Mouse (Mus musculus) CH12.LX (cell line): ENCODE measurements around the gene Lrmda. TPM values are rescaled to one million over a fixed set of nuclear protein-coding genes. Genes with fewer than 3 reads are reported as not detected.

Source experiments
- DNase-seq: peaks from one replicate; pipeline ENCODE4 v3.0.0-alpha.2; 2013; ENCODE audit errors: extremely low read depth
- H3K27ac ChIP-seq: 2 replicates; pipeline ENCODE4 v1.5.1; 2012; ENCODE audit warnings: low read depth, mild to moderate bottlenecking, control low read depth, moderate library complexity; ENCODE audit not compliant: insufficient read depth
- H3K27me3 ChIP-seq: replicated peaks from 2 replicates; pipeline ENCODE3; 2012; ENCODE audit warnings: inconsistent platforms
- H3K36me3 ChIP-seq, 2 experiments: replicated peaks in 1 of 2; 2 replicates each; pipeline versions ENCODE3 to v1.6.1; 2012; ENCODE audit warnings: inconsistent platforms in 1 of 2, low read length in 1 of 2, mild to moderate bottlenecking in 1 of 2, mixed read lengths in 1 of 2, moderate library complexity in 1 of 2; ENCODE audit not compliant: control insufficient read depth in 1 of 2, insufficient read depth in 1 of 2
- H3K4me1 ChIP-seq, 2 experiments: 2 replicates each; pipeline ENCODE4 v1.6.1; 2012; ENCODE audit warnings: inconsistent platforms in 1 of 2, moderate library complexity in 1 of 2; ENCODE audit not compliant: insufficient read depth in 2 of 2, control insufficient read depth in 1 of 2
- H3K4me2 ChIP-seq: 2 replicates; pipeline ENCODE4 v1.6.1; 2012; ENCODE audit warnings: low read depth, mild to moderate bottlenecking, control low read depth; ENCODE audit not compliant: poor library complexity, insufficient read depth, severe bottlenecking
- H3K4me3 ChIP-seq, 3 experiments: fragments of 150-350 bp in 1 of 3; sonication (generic) in 1 of 3; replicated peaks in 1 of 3; 2 replicates each; pipeline versions ENCODE3 to v1.5.1; 2011 to 2012; ENCODE audit warnings: low read depth in 2 of 3, low read length in 2 of 3, mild to moderate bottlenecking in 2 of 3, moderate library complexity in 2 of 3, control low read depth in 1 of 3, improper control_type of control experiment in 1 of 3, inconsistent platforms in 1 of 3, mixed read lengths in 1 of 3; ENCODE audit not compliant: poor library complexity in 1 of 3
- H3K79me2 ChIP-seq: replicated peaks from 2 replicates; pipeline ENCODE4 v1.6.1; 2012; ENCODE audit warnings: mild to moderate bottlenecking, moderate library complexity; ENCODE audit not compliant: control insufficient read depth, poor library complexity, insufficient read depth, severe bottlenecking; ENCODE audit errors: extremely low read depth
- H3K9ac ChIP-seq: 2 replicates; pipeline ENCODE4 v1.6.1; 2012; ENCODE audit warnings: low read depth, mild to moderate bottlenecking, control low read depth, moderate library complexity; ENCODE audit not compliant: insufficient read depth
- H3K9me3 ChIP-seq: replicated peaks from 2 replicates; pipeline ENCODE3; 2012; ENCODE audit warnings: low read length, inconsistent platforms, mixed read lengths
- BHLHE40 ChIP-seq: IDR thresholded peaks from 2 replicates; pipeline ENCODE4 v1.6.1; 2011; ENCODE audit warnings: mild to moderate bottlenecking, low read depth, low read length, improper control_type of control experiment
- CHD2 ChIP-seq: IDR thresholded peaks from 2 replicates; pipeline ENCODE4 v1.6.1; 2011; ENCODE audit warnings: low read length, improper control_type of control experiment
- CTCF ChIP-seq, 2 experiments: IDR thresholded peaks in 1 of 2; conservative IDR thresholded peaks in 1 of 2; 2 replicates each; pipeline ENCODE4 v1.5.1; 2011 to 2012; ENCODE audit warnings: low read depth in 2 of 2, low read length in 2 of 2, improper control_type of control experiment in 1 of 2, inconsistent platforms in 1 of 2, mild to moderate bottlenecking in 1 of 2, moderate library complexity in 1 of 2
- ELF1 ChIP-seq: IDR thresholded peaks from 2 replicates; pipeline ENCODE4 v1.6.1; 2014; ENCODE audit warnings: low read depth, mild to moderate bottlenecking, inconsistent platforms, low read length, improper control_type of control experiment
- HCFC1 ChIP-seq: IDR thresholded peaks from 2 replicates; pipeline ENCODE4 v1.6.1; 2012; ENCODE audit warnings: low read depth, mild to moderate bottlenecking, inconsistent platforms, low read length, improper control_type of control experiment
- KAT2A ChIP-seq: IDR thresholded peaks from 2 replicates; pipeline ENCODE4 v1.6.1; 2012; ENCODE audit warnings: low read length, improper control_type of control experiment, inconsistent platforms; ENCODE audit not compliant: insufficient replicate concordance
- MEF2A ChIP-seq: IDR thresholded peaks from 2 replicates; pipeline ENCODE4 v1.6.1; 2014; ENCODE audit warnings: low read depth, mild to moderate bottlenecking, inconsistent platforms, low read length, improper control_type of control experiment, borderline replicate concordance
- MXI1 ChIP-seq: IDR thresholded peaks from 2 replicates; pipeline ENCODE4 v1.6.1; 2011; ENCODE audit warnings: mild to moderate bottlenecking, low read depth, low read length, improper control_type of control experiment
- MYC ChIP-seq: IDR thresholded peaks from 2 replicates; pipeline ENCODE4 v1.6.1; 2011; ENCODE audit warnings: low read depth, mild to moderate bottlenecking, improper control_type of control experiment, low read length
- POLR2A ChIP-seq: IDR thresholded peaks from 2 replicates; pipeline ENCODE4 v1.6.1; 2011; ENCODE audit warnings: low read depth, mild to moderate bottlenecking, improper control_type of control experiment, low read length
- RAD21 ChIP-seq: IDR thresholded peaks from 2 replicates; pipeline ENCODE4 v1.6.1; 2011; ENCODE audit warnings: low read depth, mild to moderate bottlenecking, low read length, improper control_type of control experiment, moderate library complexity
- RCOR1 ChIP-seq: conservative IDR thresholded peaks from 2 replicates; pipeline ENCODE4 v1.6.1; 2012; ENCODE audit warnings: low read depth, mild to moderate bottlenecking, inconsistent platforms, low read length, improper control_type of control experiment
- SMC3 ChIP-seq: IDR thresholded peaks from 2 replicates; pipeline ENCODE4 v1.6.1; 2011; ENCODE audit warnings: low read depth, low read length, improper control_type of control experiment
- TBP ChIP-seq: conservative IDR thresholded peaks from 2 replicates; pipeline ENCODE4 v1.6.1; 2011; ENCODE audit warnings: low read depth, low read length, improper control_type of control experiment
- TCF12 ChIP-seq: IDR thresholded peaks from 2 replicates; pipeline ENCODE4 v1.6.1; 2014; ENCODE audit warnings: low read depth, mild to moderate bottlenecking, inconsistent platforms, low read length, improper control_type of control experiment
- ZC3H11A ChIP-seq: IDR thresholded peaks from 2 replicates; pipeline ENCODE4 v1.6.1; 2012; ENCODE audit warnings: low read depth, mild to moderate bottlenecking, inconsistent platforms, low read length, improper control_type of control experiment
- ZKSCAN1 ChIP-seq: IDR thresholded peaks from 2 replicates; pipeline ENCODE4 v1.6.1; 2012; ENCODE audit warnings: low read depth, inconsistent platforms, low read length, improper control_type of control experiment, borderline replicate concordance
- dilution Hi-C: fragments of 300-500 bp; cut with MboI; formaldehyde crosslinking; loops from 2 replicates; pipeline ENCODE4 v1.14.3; 2020; ENCODE audit warnings: low sequenced_read_pairs; ENCODE audit not compliant: extremely low pct_unique_long_range_greater_than_20kb, extremely low pct_ligation_motif_present
- in situ Hi-C: fragments of 300-500 bp; cut with MboI; formaldehyde crosslinking; loops from 3 replicates; pipeline ENCODE4 v1.14.3; 2019; ENCODE audit warnings: low sequenced_read_pairs, low pct_ligation_motif_present, low pct_unique_long_range_greater_than_20kb, mixed read lengths
- polyA plus RNA-seq: library from polyadenylated mRNA; unstranded; fragments of >175 nt; gene quantifications from 2 replicates; pipeline ENCODE4 v1.2.1, GENCODE M21; 2012; ENCODE audit warnings: low read depth; ENCODE audit not compliant: insufficient read length
- total RNA-seq, 2 experiments: library from RNA; depleted of rRNA; stranded (reverse); fragments of 300-350 nt in 1 of 2; fragments of >200 nt in 1 of 2; gene quantifications; 2 replicates each; pipeline ENCODE4 v1.2.3; 2012 to 2014

Gene Lrmda
- total and polyA plus RNA-seq, 3 experiments = 0.89 to 3.7 (median 1.9) TPM

DNA sequence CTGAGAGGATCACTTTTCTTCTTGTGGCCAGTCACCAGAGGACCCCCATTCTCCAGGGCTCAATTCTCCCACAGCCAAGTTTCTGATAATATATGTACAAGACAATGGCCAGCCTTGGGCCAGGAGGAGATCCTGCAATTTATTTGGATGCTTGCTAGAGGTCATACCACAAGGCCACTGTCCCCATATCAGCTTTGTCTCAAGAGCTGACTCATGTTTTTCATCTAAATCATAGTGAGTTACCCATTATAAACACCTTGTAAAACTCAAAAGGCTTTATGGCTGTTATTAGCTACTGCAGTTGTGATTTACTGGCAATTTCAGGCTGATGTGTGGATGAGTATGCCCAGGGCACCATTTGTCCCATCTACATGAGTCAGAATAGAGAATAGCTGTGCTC is 600.7 kb downstream of the Lrmda start:
- H3K9me3 ChIP-seq = no peaks in the 10 kb centered on the region
- H3K4me3 ChIP-seq = no peak overlapping the region
- no peak for TF ChIP-seq MEF2A
- TF ChIP-seq MYC = no peak
- no peak for TF ChIP-seq RCOR1
- no peak for TF ChIP-seq ZKSCAN1
- no peaks in the 10 kb centered on the region for H3K4me1 ChIP-seq
- no peak overlapping the region for H3K27ac ChIP-seq
- H3K4me2 ChIP-seq = no peak overlapping the region
- dilution Hi-C loops = no loop called here
- no peaks in the 10 kb centered on the region for H3K36me3 ChIP-seq
- no peak for DNase-seq
- H3K9ac ChIP-seq = no peak overlapping the region
- no peaks in the 10 kb centered on the region for H3K79me2 ChIP-seq
- no peaks in the 10 kb centered on the region for H3K27me3 ChIP-seq
- in situ Hi-C loops = no loop called here

DNA sequence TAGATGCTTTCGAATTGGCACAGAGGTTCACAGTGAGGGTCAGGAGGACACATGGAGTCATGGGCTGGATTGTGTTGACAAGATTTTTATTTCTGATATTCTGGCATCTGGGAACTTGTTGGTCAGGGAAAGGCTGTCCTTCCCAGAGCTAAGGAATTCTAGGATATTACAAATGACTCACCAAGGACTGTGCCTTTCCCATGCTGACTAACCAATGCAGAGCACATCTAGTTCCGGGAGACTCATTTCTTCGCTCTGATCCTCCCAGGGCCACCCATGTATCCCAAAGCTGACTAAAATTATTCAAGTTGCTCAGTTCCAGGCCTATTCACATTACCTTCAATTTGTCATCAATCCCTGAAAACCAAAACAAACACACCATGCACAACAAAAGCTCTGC is 602.4 kb downstream of the Lrmda start:
- no peak for TF ChIP-seq CHD2
- TF ChIP-seq TBP = no peak
- no peak for TF ChIP-seq ZKSCAN1
- no peak for TF ChIP-seq ELF1
- TF ChIP-seq SMC3 = no peak
- TF ChIP-seq KAT2A = no peak
- no peak for TF ChIP-seq MXI1
- no peak for TF ChIP-seq BHLHE40
- no peak for TF ChIP-seq HCFC1
- no peak for TF ChIP-seq ZC3H11A
- TF ChIP-seq CTCF (conservative IDR thresholded peaks at IDR 0.05 in 1 of 2, IDR thresholded peaks at IDR 0.05 in 1 of 2; ENCODE audit: low read depth in 2 of 2, low read length in 2 of 2) = no peak
- no peak for TF ChIP-seq RAD21
- no peak for TF ChIP-seq TCF12
- TF ChIP-seq MEF2A = no peak
- no peak for TF ChIP-seq POLR2A

More for the DNA sequence above, 602.4 kb downstream of the Lrmda start:
- Histone ChIP-seq H3K4me3 (no peak overlapping the region), H3K27ac (no peak overlapping the region), H3K36me3 (no peaks in the 10 kb centered on the region), H3K9me3 (no peaks in the 10 kb centered on the region), H3K79me2 (no peaks in the 10 kb centered on the region), H3K4me1 (no peaks in the 10 kb centered on the region), H3K4me2 (no peak overlapping the region), H3K27me3 (no peaks in the 10 kb centered on the region), H3K9ac (no peak overlapping the region)
- in situ Hi-C loops = no loop called here
- dilution Hi-C loops = no loop called here
- DNase-seq = no peak
